Mouse (Mus musculus): ENCODE results near the gene Cyb561d2.
"Not testable (repeated sequence)": the region's sequence is repeated elsewhere in the genome, so short reads cannot be mapped to it uniquely, and the experiment has no call there.

The Cyb561d2 gene

DNA sequence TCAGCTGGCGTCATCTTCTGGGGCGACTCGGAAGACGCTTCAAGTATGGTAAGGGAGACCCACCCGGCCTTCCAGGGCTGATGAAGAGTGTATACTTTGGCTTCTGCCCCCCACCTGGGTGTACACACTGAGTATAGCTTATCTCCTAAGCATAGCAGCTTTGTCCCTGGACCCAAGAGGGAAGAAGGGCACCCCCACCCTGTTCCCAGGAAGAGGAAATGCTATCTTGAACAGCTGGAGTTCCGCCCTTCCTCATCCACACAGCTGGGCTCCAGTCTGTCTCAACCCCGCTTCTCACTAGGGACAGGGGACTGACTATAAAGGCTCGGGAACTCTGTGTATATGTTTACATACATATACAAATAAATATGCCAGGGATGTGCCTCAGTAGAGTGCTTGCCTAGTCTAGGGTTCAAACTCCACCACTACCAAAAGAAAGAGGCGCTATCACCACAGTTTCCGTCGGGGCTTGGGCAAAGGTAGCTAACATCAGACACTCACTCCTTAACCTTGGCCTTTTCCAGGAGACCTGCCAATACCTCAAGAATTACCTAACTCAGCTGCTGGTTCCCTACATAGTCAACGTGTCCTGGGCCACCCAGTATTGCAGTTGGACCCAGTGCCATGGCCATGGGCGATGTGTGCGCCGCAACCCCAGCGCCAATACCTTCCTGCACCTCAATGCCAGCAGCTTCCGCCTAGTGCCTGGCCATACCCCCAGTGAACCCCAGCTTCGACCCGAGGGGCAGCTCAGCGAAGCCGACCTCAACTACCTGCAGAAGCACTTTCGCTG lies 29.7 kb upstream of the Cyb561d2 start:
- no peak for DNase-seq

DNA sequence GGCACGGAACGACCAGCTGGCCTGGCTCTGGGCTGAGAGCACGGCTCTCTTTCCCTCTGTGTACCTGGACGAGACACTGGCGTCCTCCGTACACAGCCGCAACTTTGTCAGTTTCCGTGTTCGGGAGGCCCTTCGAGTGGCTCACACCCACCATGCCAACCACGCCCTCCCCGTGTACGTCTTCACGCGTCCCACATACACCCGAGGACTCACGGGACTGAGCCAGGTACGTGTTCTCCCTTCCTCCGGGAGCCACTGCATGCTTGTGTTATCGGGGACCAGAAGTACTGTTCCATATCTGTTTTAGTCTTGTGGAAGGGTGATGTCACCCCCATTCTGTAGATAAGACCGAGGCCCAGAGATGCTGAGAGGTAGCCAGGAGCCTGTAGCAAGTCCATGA lies 28.9 kb upstream of the Cyb561d2 start:
- no peak for DNase-seq

DNA sequence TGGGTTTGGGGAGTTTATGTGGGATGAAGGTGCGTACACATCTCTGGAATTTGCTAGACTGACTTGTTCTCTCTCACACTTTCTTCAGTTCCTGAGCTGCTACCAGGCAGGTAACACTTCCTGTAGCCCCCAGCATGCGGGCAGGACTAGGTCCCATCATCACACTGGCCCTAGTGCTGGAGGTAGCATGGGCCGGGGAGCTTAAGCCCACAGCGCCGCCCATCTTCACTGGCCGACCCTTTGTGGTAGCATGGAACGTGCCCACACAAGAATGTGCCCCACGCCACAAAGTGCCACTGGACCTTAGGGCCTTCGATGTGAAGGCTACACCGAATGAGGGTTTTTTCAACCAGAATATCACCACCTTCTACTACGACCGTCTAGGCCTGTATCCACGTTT lies 28.0 kb upstream of the Cyb561d2 start:
- no peak for DNase-seq

DNA sequence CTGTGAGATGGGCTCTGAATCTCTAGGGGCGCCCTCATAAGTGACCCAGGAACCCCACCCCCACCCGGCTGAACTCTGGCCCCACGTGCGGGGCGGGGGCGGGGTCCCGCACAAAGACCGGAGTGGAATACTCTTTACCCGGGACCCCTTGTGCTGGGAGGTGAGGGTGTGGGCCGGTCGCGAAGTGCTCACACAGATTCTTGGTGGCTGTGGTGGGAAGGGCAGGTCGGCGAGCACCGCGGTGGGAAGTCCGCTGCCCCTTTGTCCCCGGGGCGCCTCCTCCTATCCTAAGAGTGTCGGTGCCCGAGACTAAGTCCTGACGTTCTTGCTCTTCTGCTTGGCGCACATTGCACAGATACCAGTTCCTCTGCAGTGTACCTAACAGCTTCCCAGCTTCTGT lies 27.3 kb upstream of the Cyb561d2 start:
- no peak for DNase-seq

DNA sequence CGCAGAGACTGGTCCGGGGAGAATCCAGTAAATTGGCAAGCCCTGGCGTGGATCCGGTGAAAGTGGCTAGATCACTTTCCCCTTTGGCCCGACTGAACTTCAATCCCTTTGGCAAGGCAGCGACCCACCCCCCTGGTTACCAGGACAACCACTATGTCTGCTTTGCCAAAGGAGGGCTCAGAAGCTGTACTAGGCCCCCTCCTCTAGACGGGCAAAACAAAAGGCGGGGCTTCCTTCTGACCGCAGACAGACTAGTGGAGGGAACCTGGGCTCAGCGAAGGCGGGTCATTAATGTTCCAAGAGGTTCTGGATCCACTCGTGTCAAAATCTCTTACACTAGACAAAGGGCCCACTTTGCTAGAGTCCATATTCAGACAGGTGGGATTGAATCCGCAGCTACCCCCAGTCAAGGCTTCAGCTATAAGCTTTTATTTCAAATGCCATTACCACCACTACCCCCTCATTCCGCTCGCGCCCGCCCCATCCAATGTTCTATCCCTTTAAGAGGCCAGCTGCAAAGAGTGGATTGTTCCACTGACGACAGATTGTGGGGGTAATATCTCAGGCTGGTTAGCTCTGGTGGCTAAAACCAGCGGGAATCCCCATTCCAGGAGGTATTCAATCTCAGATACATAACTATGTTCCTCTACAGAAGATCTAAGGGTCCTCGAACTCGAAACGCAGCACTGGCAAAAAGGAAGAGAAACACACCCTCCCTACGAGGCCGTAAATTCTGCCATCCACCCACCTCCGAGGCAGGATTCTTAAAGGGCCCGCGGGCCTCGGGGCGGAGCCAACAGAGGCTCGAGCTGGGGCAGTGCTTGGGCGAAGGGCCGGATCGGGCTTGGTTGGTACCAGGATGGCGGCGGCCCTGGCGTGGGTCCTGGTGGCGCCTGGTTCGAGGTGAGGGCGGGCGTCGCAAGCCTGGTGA lies 26.6 kb upstream of the Cyb561d2 start:
- DNase-seq = peak; percentile 77

DNA sequence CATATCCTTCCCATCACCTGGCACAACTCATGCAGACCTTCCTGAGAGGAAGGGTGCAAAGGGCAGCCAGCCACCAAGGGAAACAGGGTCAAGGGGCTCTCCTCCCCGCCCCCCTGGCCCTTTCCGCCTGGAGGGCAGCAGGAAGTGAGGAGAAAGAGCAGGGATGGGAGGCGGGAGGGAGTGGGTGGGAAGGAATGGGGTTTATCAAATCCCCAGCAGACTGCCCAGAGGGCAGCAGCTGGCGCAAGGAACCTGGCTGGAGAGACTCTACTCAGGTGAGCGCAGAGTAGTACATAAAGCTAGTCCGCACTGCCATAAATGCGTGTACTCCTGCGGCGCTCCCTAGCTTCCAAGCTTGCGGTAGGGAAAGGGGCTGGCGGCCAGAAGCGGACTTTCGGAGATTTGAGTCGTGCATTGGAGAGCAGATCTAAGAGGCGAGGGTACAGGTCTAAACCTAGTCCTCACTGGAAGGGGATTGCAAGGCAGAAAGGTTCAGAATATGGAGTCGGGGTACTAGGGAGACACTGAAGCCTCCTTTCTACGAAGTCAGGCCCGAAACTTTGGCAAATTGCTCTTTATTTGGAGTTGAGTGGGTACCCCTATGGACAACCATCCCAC lies 25.8 kb upstream of the Cyb561d2 start, which contains the start of gene Hyal2:
Gene Hyal2, plus strand, starts transcription at position 244 of the 618 bp plus-strand sequence.
- DNase-seq = no peak

DNA sequence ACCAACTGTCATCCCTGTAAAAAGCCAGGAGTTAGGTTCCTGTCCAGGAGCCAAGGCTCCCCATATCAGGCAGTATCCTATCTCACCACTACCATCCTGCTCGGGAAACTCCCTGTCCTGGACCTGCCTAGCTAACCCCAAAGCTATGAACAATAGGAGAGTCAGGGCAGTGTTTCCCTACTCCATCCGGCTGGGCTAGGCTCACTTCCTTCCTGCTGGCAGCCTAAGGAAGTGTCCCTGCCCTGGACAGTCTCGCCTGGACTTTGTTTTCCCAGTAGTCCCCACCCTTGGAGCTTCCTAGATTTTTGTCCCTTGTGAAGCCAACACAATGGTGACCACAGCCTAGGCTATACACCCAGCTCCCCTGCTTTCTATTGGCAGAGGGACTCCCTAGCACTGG lies 24.9 kb upstream of the Cyb561d2 start:
- no peak for DNase-seq

DNA sequence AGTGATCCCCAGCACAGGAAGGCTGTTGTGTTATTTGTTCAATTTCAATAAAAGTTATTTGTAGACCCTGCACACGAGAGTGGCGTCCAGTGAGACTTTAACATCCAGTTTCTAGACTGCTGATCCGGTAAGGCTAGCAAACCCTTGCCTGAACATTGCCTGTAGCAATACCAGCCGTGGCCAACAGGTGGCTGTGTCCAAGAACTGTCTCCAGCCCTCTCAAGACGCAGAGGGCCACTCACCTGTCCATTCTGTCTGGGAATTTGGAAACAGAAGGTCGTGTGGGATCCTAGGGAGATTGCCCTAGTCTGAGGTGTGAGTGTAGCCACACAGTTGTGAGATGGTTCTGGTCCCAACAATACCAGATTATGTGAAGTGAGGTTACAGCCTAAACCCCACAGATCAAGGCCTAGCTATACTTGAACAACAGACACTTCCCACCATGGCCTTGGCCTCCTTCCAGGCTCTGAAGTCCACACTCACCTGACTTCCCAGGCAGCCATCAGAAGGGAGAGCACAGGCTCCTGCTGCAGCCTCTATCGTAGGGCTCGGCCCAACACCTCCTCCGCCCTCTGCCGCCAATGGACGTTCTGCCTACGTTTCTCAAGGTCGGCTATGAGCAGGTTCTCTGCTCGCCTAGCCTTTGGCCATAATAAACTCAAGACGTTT lies 24.2 kb upstream of the Cyb561d2 start:
- peak; percentile 74 for DNase-seq

DNA sequence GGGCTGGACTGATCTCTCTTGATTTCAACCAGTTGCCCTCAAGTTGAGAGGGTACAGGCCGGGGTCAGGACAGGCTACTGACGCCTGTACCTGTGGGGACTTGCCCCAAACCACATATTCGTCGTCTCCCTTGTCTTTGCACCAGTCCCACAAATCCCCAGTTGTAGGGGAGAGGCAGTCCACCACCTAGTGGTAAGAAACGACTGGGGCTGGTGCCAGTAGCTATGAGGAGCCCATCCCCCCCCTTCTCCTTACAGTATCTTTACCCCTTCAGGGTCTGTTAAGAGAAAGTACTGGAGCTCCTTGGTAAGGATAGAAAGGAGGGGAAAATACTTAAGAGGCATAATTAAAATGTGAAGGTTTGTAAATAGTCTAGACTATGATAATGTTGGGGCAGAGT lies 23.6 kb upstream of the Cyb561d2 start:
- DNase-seq = not testable (repeated sequence)

DNA sequence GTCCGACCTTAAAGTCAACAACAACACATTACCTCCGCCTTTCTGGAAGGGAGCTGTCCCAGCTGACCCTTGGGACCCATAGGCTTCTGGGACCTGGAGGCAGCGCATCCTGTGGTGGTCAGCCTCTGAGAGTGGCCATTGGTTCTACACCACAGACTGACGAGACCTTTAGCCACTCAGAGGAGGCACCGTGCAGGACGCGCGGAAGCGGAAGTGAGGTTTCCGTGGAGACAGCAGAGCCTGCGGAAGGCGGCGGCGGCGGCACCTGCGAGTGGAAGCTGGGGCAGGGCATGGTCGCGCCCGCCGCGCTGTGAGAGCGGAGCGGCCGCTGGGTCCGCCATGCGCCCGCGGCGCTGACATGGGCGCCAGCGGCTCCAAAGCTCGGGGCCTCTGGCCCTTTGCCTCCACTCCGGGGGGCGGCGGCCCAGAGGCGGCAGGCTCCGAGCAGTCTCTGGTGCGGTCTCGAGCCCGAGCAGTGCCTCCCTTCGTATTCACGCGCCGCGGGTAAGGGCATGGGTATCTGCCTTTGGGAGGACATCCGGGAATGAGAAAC lies 21.1 kb upstream of the Cyb561d2 start, which contains the start of gene Tusc2:
Gene Tusc2, plus strand, starts transcription at position 227 of the 553 bp plus-strand sequence.
- DNase-seq = peak; percentile 91

DNA sequence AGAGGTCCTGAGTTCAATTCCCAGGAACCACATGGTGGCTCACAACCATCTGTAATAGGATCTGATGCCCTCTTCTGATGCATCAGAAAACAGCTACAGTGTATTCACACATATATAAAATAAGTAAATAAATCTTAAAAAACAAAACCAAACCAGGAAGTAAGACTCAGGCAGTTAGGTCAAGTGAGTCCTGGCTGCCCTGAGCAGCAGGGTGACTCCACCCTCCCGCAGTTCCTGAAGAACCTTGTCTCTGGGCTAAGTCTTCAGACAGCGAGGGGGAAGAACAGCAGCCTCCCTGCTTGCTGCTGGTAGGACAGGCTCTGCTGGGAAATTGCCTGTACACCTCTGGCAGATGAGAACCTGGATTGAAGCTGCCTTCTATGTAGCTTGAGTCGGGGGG lies 14.4 kb upstream of the Cyb561d2 start:
- no peak for DNase-seq

DNA sequence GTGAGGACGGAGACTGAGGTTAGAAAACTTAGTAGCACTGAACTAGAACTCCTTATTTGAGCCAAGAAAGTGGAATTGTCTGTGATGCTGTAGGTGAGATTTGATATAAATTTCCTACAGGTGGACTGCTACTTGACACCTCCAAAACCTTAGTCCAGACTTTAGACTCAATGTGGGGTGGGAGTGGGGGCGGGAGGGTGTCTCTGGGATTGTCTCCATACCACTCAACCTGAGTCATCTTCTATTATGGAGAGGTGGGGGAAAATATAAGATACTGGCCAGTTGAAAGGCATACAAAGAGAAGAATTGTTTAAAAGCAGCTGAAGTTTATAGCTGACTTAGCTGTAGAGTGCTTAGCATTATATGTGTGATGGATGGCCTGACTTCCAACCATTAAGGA lies 13.7 kb upstream of the Cyb561d2 start:
- no peak for DNase-seq

DNA sequence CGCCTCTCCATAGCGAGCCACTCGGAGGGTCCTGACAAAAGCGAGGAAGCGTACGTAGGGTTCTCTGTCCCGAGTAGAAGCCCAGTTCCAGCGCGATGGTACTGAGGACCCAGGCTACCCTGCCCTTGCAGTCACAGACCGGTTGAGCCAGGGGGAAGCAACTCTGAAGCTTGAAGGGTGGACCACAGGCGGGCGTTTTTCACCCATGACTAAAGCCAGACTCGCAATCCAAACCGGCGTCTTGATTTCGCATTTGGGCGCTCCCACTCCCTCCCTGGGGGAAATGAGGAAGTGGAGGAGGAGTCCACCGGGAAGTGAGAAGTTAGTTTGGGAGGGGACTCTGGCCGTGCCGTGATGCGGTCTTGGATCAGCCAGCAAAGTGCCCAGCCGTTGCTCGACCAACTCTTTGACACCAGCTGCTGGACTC lies 13.1 kb upstream of the Cyb561d2 start:
- DNase-seq = no peak

DNA sequence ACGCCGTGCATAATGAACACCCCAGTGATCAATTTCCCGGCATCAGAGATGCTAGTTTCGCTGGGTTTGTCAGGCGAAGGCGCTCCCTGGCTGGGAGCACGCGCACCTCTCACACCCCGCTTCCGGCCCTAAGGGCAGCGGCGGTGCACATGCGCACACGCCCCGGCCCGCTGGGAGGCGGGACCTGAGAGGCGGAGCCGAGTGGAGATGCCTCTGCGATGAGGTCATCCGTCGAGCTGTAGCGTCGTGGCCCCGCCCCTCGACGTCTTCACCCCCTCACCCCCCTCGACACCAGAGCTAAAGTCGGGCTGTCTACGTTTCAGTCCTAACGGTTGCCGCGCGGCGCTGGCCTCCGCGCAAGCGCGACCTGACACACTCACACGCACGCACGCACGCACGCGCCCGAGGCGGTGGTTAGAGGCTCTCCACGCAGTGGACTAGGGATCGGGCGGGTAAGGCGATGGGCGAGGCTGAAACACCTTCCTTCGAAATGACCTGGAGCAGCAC lies 12.4 kb upstream of the Cyb561d2 start:
- peak; percentile 92 for DNase-seq

DNA sequence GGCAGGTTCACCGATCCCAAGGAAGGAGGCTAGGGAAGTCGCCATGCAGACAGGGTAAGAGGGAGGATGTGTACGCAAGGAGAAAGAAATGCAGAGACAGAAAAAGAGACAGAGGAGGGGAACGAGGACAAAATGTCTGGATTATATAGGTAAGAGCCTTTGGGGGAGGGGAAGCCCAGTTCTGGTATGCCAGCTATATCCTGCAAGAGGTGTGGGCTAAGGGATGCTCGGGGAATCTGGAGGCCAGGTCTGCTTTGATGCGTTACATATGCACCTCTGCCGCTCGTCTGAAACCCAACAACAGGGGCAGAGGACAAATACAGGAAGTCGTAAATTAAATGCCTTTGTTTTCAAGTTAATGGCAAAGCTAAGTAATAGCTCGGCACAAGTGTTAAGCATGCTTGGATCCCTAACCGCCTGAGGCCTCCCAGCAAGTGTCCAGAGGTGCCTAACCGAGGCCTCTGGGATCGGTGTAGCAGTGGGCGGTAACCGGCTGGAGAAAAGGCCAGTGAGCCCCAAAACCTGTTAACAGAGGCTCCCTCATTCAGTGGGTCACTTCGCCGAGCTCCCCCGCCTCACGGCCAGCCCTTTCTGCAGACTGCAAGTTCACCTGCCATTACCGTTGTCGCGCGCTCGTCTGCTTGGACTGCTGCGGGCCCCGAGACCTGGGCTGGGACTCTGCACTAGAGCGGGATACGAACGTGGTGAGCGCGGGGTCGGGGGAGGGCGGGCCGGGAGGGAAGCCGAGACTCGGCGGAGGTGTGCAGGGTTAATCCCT lies 11.7 kb upstream of the Cyb561d2 start:
- DNase-seq = no peak

DNA sequence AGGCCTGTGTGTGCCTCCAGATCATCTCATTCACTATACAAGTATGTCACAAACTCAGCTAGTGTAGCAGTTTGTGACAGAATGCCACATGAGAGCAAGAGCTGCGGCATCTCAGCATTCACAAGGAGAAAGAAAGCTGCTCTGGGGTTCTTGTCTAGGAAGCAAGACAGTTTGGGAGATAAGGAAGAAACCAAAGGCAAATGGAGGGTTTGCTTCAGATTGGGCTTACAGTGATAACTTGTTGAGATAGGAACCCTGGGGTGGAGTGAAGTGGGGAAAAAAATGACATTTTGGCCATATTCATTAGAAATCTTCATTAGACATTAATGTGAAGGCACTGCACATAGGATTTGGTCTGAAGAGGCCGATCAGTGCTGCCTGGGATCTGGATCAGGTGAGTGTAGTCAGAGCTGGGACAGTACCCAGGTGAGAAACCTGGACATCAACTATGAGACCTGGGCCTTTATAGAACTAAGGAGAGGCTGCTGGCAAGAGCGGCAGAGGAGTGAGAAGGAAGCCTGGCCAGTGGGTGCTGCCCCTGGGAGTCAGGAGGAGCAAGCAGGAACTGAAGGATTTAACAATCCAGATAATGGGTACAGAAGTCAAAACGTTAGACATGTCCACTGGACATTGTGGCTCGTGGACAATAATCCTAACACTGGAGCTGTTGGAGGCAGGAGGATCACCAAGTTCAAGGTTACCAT lies 10.8 kb upstream of the Cyb561d2 start:
- no peak for DNase-seq

DNA sequence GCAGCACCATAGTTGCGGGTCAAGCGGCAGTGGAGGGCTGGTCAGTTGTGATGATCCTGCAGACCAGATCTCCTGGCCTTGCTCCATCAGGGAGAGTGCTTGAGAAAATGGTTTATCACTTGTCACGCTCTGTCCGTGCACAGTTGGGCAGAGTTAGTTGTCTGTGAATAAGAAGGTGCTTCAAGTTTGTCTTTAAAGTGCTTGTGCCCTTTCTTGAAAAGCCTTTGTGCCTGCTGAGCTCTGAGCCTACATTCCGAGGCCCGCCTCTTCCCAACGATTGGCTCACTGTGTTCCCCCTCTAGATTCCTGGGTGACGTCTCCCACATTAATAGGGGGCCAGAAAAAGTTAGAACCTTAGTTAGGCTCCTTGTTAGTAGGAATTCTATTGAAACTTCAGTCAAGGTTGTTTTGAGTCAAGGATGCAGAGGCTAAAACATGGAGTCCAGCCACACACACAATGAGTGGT lies 9.9 kb upstream of the Cyb561d2 start:
- DNase-seq = no peak

DNA sequence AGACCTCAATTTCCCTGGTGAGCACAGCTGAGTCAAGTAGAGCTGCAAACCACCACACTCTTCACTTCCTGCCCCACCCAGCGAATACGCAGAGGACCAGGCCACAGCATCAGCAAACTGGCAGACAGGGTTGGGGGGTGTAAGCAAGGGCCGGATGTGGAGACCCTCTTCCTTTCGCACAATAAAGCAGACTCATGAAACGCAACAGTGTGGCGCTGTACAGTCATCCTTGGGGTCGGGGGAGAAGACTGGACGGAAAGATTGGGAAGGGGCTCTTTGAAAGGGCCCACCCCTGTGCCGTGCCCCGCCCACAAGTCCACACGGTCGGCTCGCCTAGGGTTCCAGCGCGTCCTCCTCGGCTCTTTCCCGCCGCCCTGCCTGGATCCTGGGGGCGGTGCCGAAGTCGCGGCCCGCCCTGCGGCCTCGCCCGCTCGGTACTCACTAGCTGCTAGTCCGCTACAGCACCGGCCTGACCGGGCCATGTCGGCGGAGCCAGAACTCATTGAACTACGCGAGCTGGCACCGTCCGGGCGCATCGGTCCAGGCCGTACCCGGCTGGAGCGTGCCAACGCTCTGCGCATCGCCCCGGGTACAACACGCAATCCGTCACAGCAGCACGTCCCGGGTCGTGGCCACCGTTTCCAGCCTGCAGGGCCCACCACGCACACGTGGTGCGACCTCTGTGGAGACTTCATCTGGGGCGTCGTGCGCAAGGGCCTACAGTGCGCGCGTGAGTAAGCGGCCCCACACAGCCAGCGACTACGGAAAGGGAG lies 9.3 kb upstream of the Cyb561d2 start, which contains the start of gene Rassf1:
Gene Rassf1, plus strand, starts transcription at position 439 of the 773 bp plus-strand sequence.
- no peak for DNase-seq

DNA sequence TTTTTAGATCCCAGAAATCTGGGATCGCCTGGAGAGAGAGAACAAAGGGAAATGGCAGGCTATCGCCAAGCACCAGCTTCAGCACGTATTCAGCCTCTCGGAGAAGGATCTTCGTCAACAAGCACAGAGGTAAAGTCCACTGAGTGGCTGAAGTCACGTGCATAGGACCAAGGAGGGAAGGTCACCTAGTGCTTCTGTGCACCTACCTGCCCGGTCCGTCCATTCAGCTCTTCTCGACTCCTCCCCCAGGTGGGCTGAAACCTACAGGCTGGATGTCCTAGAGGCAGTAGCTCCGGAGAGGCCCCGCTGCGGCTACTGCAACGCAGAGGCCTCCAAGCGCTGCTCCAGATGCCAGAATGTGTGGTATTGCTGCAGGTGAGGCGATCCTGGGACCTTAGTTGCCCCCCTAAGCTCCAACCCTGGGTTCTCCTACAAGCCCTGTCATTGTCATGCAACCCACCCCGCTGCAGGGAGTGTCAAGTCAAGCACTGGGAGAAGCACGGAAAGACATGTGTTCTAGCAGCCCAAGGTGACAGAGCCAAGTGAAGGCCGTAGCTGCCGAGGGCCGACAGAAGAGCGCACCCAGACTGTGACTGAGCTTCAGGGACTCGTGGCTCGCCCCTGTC lies 8.6 kb upstream of the Cyb561d2 start:
- no peak for DNase-seq
